Mouse (Mus musculus): ENCODE results near the gene Rhbdd1. TPM values are rescaled to one million over a fixed set of nuclear protein-coding genes. Genes with fewer than 3 reads are reported as not detected.

Rhbdd1 gene
- polyA plus RNA-seq, 1 experiment from 2014 or later: 13.3 TPM

DNA sequence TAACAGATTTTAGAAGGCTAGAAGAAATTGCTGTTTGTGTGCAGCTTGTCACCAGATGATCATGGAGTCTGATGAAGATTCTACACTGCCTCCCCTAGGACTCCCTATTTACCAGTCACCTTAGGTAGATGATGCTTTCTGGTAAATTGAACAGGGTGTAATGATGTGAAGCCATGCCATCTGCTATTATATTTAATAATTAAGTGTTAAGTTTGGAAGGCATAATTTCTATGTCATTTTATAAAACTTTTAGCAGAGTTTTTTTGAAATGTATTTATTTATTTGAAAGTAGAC lies 13.6 kb downstream of the Rhbdd1 start:
- H3K4me3 ChIP-seq: no peak overlapping the region
- no peak overlapping the region for H3K27ac ChIP-seq
- H3K4me1 ChIP-seq: peaks cover 15% of the 10 kb centered on the region
- no peaks in the 10 kb centered on the region for H3K36me3 ChIP-seq
- no peaks in the 10 kb centered on the region for H3K27me3 ChIP-seq (replicated peaks)
- H3K9me3 ChIP-seq (replicated peaks): no peaks in the 10 kb centered on the region
- H3K9ac ChIP-seq: no peak overlapping the region
- H3K4me2 ChIP-seq: no peak overlapping the region
- no peak for ATAC-seq

DNA sequence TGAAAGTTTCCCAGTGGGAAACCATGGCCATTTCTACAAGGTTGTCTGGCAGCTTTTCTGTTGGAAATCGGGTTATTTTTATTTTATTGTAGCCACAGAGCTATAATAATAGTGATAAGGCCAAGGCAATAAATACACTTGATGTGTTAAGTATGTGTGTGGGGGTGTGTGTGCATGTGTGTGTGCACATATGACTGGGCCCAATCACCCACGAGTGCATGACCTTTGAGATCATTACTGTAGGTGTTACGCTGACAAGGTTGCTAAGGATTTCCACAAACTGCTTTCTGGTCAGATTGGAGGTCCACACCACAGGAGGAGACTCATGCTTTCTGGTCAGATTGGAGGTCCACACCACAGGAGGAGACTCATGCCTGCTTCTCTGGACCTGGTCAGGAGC lies 18.3 kb downstream of the Rhbdd1 start:
- H3K4me2 ChIP-seq: no peak overlapping the region
- H3K27me3 ChIP-seq (replicated peaks): no peaks in the 10 kb centered on the region
- no peaks in the 10 kb centered on the region for H3K36me3 ChIP-seq
- WGBS (ENCODE audit: insufficient replicate concordance): 75% methylated on average over 3 of the region's 3 CpGs
- no peak for ATAC-seq
- H3K9ac ChIP-seq: no peak overlapping the region
- H3K4me3 ChIP-seq: no peak overlapping the region
- H3K27ac ChIP-seq: no peak overlapping the region
- peaks cover 14% of the 10 kb centered on the region for H3K4me1 ChIP-seq
- H3K9me3 ChIP-seq (replicated peaks): no peaks in the 10 kb centered on the region

DNA sequence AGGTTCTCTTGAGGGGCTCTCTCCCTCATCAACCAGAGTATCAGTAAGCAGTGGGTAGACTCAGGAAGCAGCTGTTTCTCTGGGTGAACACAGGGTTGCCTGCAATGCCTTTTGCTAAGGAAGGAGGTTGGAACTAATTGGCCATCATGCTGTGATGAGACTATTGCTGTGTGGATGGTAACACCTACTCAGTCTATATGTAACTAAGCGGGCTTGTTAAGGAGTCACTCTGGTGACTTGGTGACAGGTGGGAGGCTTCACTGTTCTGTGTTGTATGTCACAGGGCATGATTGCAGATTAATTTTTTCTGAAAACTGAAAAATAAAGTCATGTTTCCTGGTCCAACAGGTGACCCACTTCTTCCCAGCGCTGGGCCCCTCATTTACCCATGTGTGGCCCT lies 36.8 kb downstream of the Rhbdd1 start:
- Histone ChIP-seq H3K9ac (no peak overlapping the region), H3K4me3 (no peak overlapping the region), H3K36me3 (peaks cover 24% of the 10 kb centered on the region; the same call in 1 of the 2 replicates), H3K4me1 (peaks cover under 1% of the 10 kb centered on the region; the same call in 1 of the 2 replicates), H3K27ac (no peak overlapping the region), H3K27me3 (replicated peaks) (no peaks in the 10 kb centered on the region), H3K9me3 (replicated peaks) (no peaks in the 10 kb centered on the region), H3K4me2 (no peak overlapping the region)
- ATAC-seq: no peak
- 83% methylated on average over 2 of the region's 2 CpGs for WGBS (ENCODE audit: insufficient replicate concordance)

DNA sequence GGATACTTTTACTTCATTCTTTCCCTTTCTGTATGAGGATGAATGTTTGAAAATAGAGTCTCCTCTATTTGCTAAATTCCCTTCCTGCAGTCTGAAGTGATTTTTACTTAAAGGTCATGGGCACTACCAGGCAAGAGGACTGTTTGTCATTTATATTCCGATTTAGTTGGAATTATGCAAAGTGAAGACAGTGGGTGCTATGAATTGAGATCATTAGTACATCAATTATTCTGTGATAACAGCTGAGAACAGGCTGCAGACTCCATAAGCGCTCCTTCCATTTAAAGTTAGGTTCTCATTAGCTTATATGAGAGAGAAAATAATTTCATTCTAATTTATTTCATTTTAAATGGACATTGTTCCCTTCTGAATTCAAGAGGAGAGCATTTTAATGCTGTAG lies 37.5 kb downstream of the Rhbdd1 start:
- no peak for ATAC-seq
- no peaks in the 10 kb centered on the region for H3K9me3 ChIP-seq (replicated peaks)
- H3K9ac ChIP-seq: no peak overlapping the region
- peaks cover 24% of the 10 kb centered on the region; the same call in 1 of the 2 replicates for H3K36me3 ChIP-seq
- WGBS (ENCODE audit: insufficient replicate concordance): 83% methylated on average over 2 of the region's 2 CpGs
- H3K27me3 ChIP-seq (replicated peaks): no peaks in the 10 kb centered on the region
- no peak overlapping the region for H3K4me3 ChIP-seq
- H3K27ac ChIP-seq: no peak overlapping the region
- H3K4me2 ChIP-seq: no peak overlapping the region
- peaks cover 7% of the 10 kb centered on the region for H3K4me1 ChIP-seq

DNA sequence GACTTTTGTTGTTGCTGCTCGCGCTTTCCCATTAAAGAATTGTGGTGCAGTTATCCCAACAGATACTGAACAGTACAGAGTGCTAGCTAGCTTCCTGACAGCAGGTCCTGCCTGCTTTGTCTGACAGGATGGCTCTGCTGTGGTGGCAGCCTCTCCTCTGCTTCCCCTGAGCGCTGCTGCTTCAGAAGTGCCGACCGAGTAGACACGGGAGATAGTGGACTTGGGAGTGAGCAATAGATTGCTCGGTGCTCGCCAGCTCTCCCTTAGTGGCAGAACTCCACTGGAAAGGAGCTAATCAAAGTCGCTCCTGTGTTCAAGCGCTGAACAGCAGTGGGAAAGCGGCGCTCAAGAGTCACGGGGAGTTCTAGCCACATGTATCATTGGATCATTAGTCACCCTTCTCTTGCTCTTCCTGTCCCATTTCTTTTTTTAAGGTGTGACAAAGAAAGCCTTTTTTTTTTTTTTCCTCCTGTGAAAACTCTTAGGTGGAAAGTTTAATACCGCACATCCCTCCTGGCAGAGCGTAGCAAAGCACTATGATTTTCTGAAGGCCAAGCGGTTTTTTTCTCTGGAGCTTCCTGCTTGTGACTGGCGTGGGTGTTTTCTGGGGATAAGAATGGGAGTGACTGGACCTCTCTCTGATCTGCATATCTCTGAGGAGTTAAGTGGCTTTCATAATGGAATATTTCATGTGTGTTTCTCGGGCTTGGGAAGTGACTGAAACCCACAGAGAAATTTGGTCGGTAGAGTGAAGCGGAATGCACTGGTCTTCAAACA lies 42.8 kb downstream of the Rhbdd1 start:
- Histone ChIP-seq H3K4me3 (no peak overlapping the region), H3K27me3 (replicated peaks) (no peaks in the 10 kb centered on the region), H3K4me2 (peak overlapping the region; percentile 19; the same call in 1 of the 2 replicates), H3K9ac (peak overlapping the region; percentile 22; the same call in 1 of the 2 replicates), H3K27ac (0 out of 2 replicates have a peak overlapping the region, but pooled peaks have one; percentile 36), H3K9me3 (replicated peaks) (no peaks in the 10 kb centered on the region), H3K4me1 (peaks cover 36% of the 10 kb centered on the region), H3K36me3 (0 out of 2 replicates have a peak, but pooled peaks cover 6% of the 10 kb centered on the region)
- WGBS (ENCODE audit: insufficient replicate concordance): 68% methylated on average over 20 of the region's 20 CpGs
- peak; percentile 49; the same call in 1 of the 2 replicates for ATAC-seq

DNA sequence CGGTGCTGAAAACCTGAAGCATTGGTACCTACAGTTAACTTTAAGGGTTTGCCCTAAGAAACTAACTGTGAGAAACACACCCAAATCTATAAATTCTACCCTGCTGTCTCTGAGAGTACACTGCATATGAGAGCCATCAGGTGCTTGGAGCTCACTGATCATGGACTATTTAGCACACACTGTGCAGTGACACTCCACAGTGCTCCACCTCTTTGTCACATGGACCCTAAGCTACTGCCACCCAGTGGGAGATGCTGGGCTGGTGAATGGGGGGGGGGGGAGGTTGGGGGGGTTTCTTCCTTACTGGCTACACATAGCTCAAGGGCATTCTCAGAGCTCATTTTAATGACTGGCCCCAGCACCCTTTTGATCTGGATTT lies 43.4 kb downstream of the Rhbdd1 start:
- peak overlapping the region; percentile 19; the same call in 1 of the 2 replicates for H3K4me2 ChIP-seq
- peak overlapping the region; percentile 17; the same call in 1 of the 2 replicates for H3K9ac ChIP-seq
- no peak overlapping the region for H3K4me3 ChIP-seq
- peaks cover 42% of the 10 kb centered on the region for H3K4me1 ChIP-seq
- 0 out of 2 replicates have a peak overlapping the region, but pooled peaks have one; percentile 36 for H3K27ac ChIP-seq
- no peaks in the 10 kb centered on the region for H3K9me3 ChIP-seq (replicated peaks)
- H3K27me3 ChIP-seq (replicated peaks): no peaks in the 10 kb centered on the region
- WGBS (ENCODE audit: insufficient replicate concordance): 85% methylated on average over 1 of the region's 1 CpGs
- 0 out of 2 replicates have a peak, but pooled peaks cover 6% of the 10 kb centered on the region for H3K36me3 ChIP-seq
- ATAC-seq: peak; percentile 61; the same call in 1 of the 2 replicates

DNA sequence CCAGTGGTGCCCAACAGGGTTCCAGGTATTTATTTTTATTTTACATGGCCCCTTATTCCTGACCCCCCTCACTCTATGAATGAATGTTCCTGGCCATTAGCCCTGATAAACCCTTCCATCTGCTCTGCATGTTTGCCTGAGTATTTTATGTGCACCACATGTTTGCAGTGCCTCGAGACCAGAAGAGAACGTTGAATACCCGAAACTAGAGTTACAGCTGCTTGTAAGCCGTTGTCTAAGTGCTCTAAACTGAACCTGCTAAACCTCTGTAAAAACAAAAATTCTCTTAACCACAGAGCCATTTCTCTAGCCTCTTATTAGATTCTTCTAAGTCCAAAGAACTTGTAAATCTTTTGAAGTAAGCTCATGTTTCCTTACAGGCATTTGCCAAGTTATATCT lies 45.0 kb downstream of the Rhbdd1 start:
- no peak overlapping the region for H3K9ac ChIP-seq
- H3K36me3 ChIP-seq: 0 out of 2 replicates have a peak, but pooled peaks cover 6% of the 10 kb centered on the region
- H3K27me3 ChIP-seq (replicated peaks): no peaks in the 10 kb centered on the region
- no peaks in the 10 kb centered on the region for H3K9me3 ChIP-seq (replicated peaks)
- H3K4me1 ChIP-seq: peaks cover 48% of the 10 kb centered on the region
- ATAC-seq: no peak
- H3K4me3 ChIP-seq: no peak overlapping the region
- no peak overlapping the region for H3K27ac ChIP-seq
- H3K4me2 ChIP-seq: no peak overlapping the region
- WGBS (ENCODE audit: insufficient replicate concordance): 84% methylated on average over 4 of the region's 4 CpGs

DNA sequence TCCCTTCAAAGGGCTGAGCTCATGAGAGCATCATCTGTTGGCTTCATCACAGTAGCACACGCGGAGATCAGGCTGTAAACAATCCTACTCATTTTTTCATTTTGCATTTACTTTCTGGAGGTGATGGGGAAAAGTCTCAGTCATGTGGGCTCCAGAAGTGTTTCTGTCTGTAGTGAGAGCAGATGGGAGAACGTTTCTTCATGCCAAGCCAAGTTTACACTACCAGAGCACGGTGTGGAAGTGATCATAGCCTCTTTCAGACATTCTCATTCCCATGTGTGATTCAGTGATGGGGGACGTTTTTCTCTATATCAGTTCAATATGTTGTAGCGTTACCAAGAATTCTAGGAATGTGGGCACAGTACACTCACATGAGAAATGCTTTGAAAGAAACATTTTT lies 45.9 kb downstream of the Rhbdd1 start:
- Histone ChIP-seq H3K36me3 (0 out of 2 replicates have a peak, but pooled peaks cover 6% of the 10 kb centered on the region), H3K4me1 (peaks cover 48% of the 10 kb centered on the region), H3K27ac (no peak overlapping the region), H3K9ac (no peak overlapping the region), H3K27me3 (replicated peaks) (no peaks in the 10 kb centered on the region), H3K4me2 (no peak overlapping the region), H3K4me3 (no peak overlapping the region), H3K9me3 (replicated peaks) (no peaks in the 10 kb centered on the region)
- WGBS (ENCODE audit: insufficient replicate concordance): 83% methylated on average over 6 of the region's 6 CpGs
- ATAC-seq: no peak

DNA sequence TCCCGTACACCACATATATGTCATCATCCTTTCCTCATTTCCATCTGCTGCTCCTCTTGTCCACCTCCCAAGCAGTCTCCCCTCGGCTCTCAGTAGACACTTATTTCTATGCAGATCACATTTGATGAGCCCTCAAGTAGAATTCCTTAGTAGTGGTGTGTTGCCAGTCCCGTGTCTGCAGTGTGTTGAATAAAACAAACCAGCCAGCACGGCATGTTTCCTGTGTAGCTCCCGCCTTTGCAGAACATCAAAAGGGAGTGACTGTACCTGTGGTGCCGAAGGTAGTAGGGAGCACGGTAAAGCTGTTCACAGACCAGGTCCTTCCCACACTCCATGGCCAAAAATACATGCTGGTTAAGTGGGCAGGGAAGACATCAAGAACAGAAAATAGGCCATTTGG lies 47.8 kb downstream of the Rhbdd1 start:
- Histone ChIP-seq H3K27ac (peak overlapping the region; percentile 39; the same call in 1 of the 2 replicates), H3K4me1 (peaks cover 38% of the 10 kb centered on the region), H3K36me3 (peaks cover 10% of the 10 kb centered on the region; the same call in 1 of the 2 replicates), H3K27me3 (replicated peaks) (no peaks in the 10 kb centered on the region), H3K4me3 (no peak overlapping the region), H3K9me3 (replicated peaks) (no peaks in the 10 kb centered on the region), H3K9ac (no peak overlapping the region), H3K4me2 (no peak overlapping the region)
- 88% methylated on average over 7 of the region's 7 CpGs for WGBS (ENCODE audit: insufficient replicate concordance)
- ATAC-seq: no peak

DNA sequence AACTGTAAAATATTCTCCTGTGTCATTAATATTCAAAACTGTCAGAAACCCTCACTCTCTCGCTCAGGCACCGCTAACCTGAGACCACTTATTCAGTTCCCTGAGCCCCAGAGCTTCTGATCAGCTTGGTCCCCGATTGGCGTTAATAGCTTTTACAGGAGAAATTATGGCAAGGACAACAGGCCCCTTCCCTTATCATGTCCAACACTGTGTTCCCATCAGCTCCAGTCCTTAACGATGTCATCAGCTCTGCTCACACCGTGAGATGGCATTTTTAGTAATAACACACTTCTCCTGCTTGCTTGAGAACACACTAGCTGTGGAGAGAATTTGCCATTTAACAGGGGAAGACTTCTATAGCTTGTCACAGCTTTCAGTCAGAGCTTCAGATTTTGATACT lies 48.2 kb downstream of the Rhbdd1 start:
- Histone ChIP-seq H3K9ac (no peak overlapping the region), H3K4me3 (no peak overlapping the region), H3K9me3 (replicated peaks) (no peaks in the 10 kb centered on the region), H3K27me3 (replicated peaks) (no peaks in the 10 kb centered on the region), H3K27ac (peak overlapping the region; percentile 39), H3K4me1 (peaks cover 34% of the 10 kb centered on the region), H3K36me3 (peaks cover 10% of the 10 kb centered on the region; the same call in 1 of the 2 replicates), H3K4me2 (no peak overlapping the region)
- 67% methylated on average over 6 of the region's 6 CpGs for WGBS (ENCODE audit: insufficient replicate concordance)
- peak; percentile 83 for ATAC-seq

DNA sequence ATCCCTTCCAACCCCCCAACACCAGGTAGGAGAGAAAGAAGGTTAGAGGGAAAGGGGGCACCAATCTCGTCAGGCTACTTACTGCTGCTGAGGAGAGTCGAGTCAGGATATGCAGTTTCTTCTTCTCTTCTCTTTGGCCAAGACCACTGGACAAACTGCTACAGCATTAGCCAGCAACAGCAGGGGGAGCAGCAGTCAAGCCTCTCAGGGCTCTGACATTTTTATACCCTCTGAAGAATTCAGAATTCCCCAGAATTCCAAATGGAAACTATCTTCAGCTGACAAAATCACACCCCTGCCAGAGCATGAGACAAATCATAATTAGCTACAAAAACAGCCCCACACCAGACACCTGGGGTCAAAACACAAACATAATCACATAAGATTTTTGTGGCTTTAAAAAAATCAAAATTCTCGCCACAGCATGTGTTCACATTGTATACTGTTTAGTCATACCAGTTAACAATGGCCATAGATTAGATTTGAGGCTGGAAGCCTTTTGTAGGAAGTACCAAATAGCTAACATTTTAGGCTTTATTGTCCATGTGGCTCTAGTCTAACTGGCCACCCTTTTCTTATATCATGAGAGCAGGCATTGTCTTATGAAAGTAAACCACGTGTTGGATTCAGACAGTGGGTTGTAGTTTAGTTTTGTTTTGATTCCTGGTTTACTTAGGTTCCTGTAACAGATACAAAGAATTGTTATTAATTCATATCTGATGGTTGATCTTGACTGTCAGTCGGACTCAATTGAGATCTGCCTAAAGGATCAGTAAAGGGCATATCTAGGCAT lies 55.6 kb downstream of the Rhbdd1 start:
- Histone ChIP-seq H3K4me3 (no peak overlapping the region), H3K4me1 (peaks cover 44% of the 10 kb centered on the region), H3K4me2 (no peak overlapping the region), H3K27me3 (replicated peaks) (no peaks in the 10 kb centered on the region), H3K9me3 (replicated peaks) (no peaks in the 10 kb centered on the region), H3K27ac (peak overlapping the region; percentile 93; the same call in 1 of the 2 replicates), H3K9ac (no peak overlapping the region), H3K36me3 (peaks cover 21% of the 10 kb centered on the region; the same call in 1 of the 2 replicates)
- ATAC-seq: no peak
- 68% methylated on average over 5 of the region's 5 CpGs for WGBS (ENCODE audit: insufficient replicate concordance)

DNA sequence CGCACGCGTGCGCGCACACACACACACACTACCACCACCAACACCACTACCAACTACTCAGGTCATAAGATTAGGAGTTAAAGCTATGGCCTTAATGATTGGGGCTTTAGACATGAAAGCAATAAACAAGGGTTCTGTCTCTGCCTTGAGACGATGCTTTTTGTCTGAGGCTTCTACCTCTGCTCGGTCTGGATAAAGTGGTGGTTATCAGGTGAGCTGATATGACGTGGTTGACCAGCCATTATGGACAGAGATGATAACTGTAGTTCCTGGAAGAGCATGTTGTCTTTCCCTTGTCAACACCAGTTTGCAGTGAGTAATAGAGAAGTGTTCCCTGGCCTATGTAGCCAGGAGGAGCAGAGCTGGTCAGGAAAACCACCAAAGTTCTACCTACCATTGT lies 57.7 kb downstream of the Rhbdd1 start:
- peak overlapping the region; percentile 93 for H3K27ac ChIP-seq
- H3K4me2 ChIP-seq: peak overlapping the region; percentile 53

More for the DNA sequence above, 57.7 kb downstream of the Rhbdd1 start:
- H3K4me1 ChIP-seq: peaks cover 44% of the 10 kb centered on the region
- no peak overlapping the region for H3K4me3 ChIP-seq
- peak; percentile 97 for ATAC-seq
- H3K9ac ChIP-seq: peak overlapping the region; percentile 55
- no peaks in the 10 kb centered on the region for H3K9me3 ChIP-seq (replicated peaks)
- peaks cover 36% of the 10 kb centered on the region for H3K36me3 ChIP-seq
- H3K27me3 ChIP-seq (replicated peaks): no peaks in the 10 kb centered on the region
- 41% methylated on average over 8 of the region's 8 CpGs for WGBS (ENCODE audit: insufficient replicate concordance)

Measured in liver, embryonic 12.5 days (tissue).